Mouse (Mus musculus) effector memory CD4-positive, alpha-beta T cell, adult 7 months (primary cell): ENCODE measurements around the gene Smim10l2a. TPM values are rescaled to one million over a fixed set of nuclear protein-coding genes. Genes with fewer than 3 reads are reported as not detected.

ENCODE experiments used
- polyA plus RNA-seq: library from polyadenylated mRNA; unstranded; fragments of 100-300 nt; shearing (Covaris generic); gene quantifications from one replicate; pipeline ENCODE4 v1.2.1, GENCODE M21; 2017

Smim10l2a gene
- 0.32 TPM for polyA plus RNA-seq

GRCm38 (mm10) chrX:56374431-56375128 lies at the start of gene Smim10l2a:
Smim10l2a (plus strand) TSS chrX:56374586.

GRCm38 (mm10) chrX:56346176-56346931 lies 28.0 kb upstream of the Smim10l2a start, which contains the start of gene Zfp449:
Zfp449 (plus strand) TSS chrX:56346400.

Other genes with a start within 250 kb of the Smim10l2a start
- 3.0 TPM for gene 3830403N18Rik, start 238.0 kb upstream of the Smim10l2a start, polyA plus RNA-seq
- gene Gm773, start 161.7 kb upstream of the Smim10l2a start, polyA plus RNA-seq = not detected
- gene Zfp449, start 28.2 kb upstream of the Smim10l2a start, polyA plus RNA-seq = not detected
- not detected for gene Gm2174, start 73.4 kb downstream of the Smim10l2a start, polyA plus RNA-seq
- 31.6 TPM for gene Ints6l, start 80.3 kb downstream of the Smim10l2a start, polyA plus RNA-seq
- not detected for gene Gm10477, start 150.2 kb downstream of the Smim10l2a start, polyA plus RNA-seq
- not detected for gene Gm648, start 175.0 kb downstream of the Smim10l2a start, polyA plus RNA-seq
- gene Mmgt1, start 223.5 kb downstream of the Smim10l2a start, polyA plus RNA-seq = 7.2 TPM
- gene Slc9a6, start 235.2 kb downstream of the Smim10l2a start, polyA plus RNA-seq = 9.9 TPM